Comparison of ENCODE assay signal across 8 mouse cellular contexts in the genomic region with DNA sequence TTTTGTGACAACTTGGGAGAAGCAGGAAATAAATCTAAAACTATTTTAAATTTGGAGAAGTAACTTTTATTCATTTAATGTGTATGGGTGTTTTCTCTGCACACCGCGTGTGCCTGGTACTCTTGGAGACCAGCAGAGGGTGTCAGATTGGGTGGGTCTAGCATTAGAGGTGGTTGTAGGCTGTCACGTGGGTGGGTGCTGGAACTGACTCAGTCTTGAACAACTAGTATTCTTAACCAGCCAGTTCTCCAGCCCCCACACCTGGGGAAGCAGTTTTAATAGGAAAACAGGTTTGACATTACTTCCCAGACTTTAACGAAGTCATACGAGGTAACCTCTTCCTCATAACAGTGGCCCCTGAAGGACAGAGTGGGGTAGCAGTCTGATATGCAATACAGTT. TPM values are rescaled to one million over a fixed set of nuclear protein-coding genes. Genes with fewer than 3 reads are reported as not detected.
DNase-seq lines count a peak whose midpoint lies in the region; ATAC-seq and TF ChIP-seq lines count a peak whose summit lies in the region.
"Had no signal": no experiment of that assay in that cellular context is flagged by ENCODE, and none has a peak within 500 bp of the region (broad histone marks: within the 10 kb centered on the region; RNA-seq: fewer than 3 reads in every experiment).

No protein-coding gene starts in this region.

- peaks cover 7% of the 10 kb centered on the region for H3K4me1 ChIP-seq in bone marrow macrophage, adult 2 months (ENCODE audit: control insufficient read depth, insufficient read depth, low read length)
- H3K4me1 ChIP-seq in forebrain, embryonic 15.5 days: peaks cover 14% of the 10 kb centered on the region
- peaks cover 51% of the 10 kb centered on the region for H3K4me1 ChIP-seq in liver, embryonic 13.5 days (replicated peaks)

- peak overlapping the region; percentile 84; the same call in 1 of the 2 replicates for H3K9ac ChIP-seq in forebrain, embryonic 15.5 days (replicated peaks)
- H3K9ac ChIP-seq in liver, embryonic 13.5 days: no peak overlapping the region

- H3K27me3 ChIP-seq in forebrain, embryonic 15.5 days: no peaks in the 10 kb centered on the region
- no peaks in the 10 kb centered on the region for H3K27me3 ChIP-seq in liver, embryonic 13.5 days

- H3K9me3 ChIP-seq in forebrain, embryonic 15.5 days: no peaks in the 10 kb centered on the region
- no peaks in the 10 kb centered on the region for H3K9me3 ChIP-seq in liver, embryonic 13.5 days (replicated peaks)

- DNase-seq in lung, adult 18-20 months: peak; percentile 15 to 23
- no peak for DNase-seq in lung, postnatal 14 days
- peak; percentile 15 for DNase-seq in liver, embryonic 13.5 days
- peak; percentile 15 for DNase-seq in right cerebral cortex, postnatal 25 days
- no peak for DNase-seq in adrenal gland, adult 18-20 months (ENCODE audit: low spot score in 2 of 2)

- TF ChIP-seq POLR2A in bone marrow macrophage, adult 2 months (IDR thresholded peaks at IDR 0.05; ENCODE audit: borderline replicate concordance, low read depth, low read length): no peak

- no peak for ATAC-seq in forebrain, embryonic 15.5 days (replicated peaks)
- no peak for ATAC-seq in liver, embryonic 13.5 days (ENCODE audit: low read depth)

- WGBS in forebrain, embryonic 15.5 days: 69% methylated on average over 5 of the region's 5 CpGs
- WGBS in liver, embryonic 13.5 days (ENCODE audit: insufficient replicate concordance): 41% methylated on average over 5 of the region's 5 CpGs

- peaks cover 12% of the 10 kb centered on the region for H3K36me3 ChIP-seq in forebrain, embryonic 15.5 days
- peaks cover 5% of the 10 kb centered on the region; the same call in 1 of the 2 replicates for H3K36me3 ChIP-seq in liver, embryonic 13.5 days

- peak overlapping the region; percentile 59 for H3K4me2 ChIP-seq in forebrain, embryonic 15.5 days (replicated peaks)
- peak overlapping the region; percentile 72 for H3K4me2 ChIP-seq in liver, embryonic 13.5 days

- H3K27ac ChIP-seq in bone marrow macrophage, adult 2 months (ENCODE audit: insufficient read depth, low read depth, low read length): no peak overlapping the region
- no peak overlapping the region for H3K27ac ChIP-seq in forebrain, embryonic 15.5 days (replicated peaks)
- H3K27ac ChIP-seq in liver, embryonic 13.5 days: no peak overlapping the region

- TF ChIP-seq CTCF in bone marrow macrophage, adult 2 months (IDR thresholded peaks at IDR 0.05; ENCODE audit: low read depth, low read length): peak; percentile 13; the same call in 1 of the 2 replicates

- peak overlapping the region; percentile 52 for H3K4me3 ChIP-seq in bone marrow macrophage, adult 2 months (ENCODE audit: insufficient read depth, low read length)
- peak overlapping the region; percentile 72 for H3K4me3 ChIP-seq in forebrain, embryonic 15.5 days
- H3K4me3 ChIP-seq in liver, embryonic 13.5 days (replicated peaks): no peak overlapping the region

RNA-seq across cellular contexts. Expression of a gene that starts 1.4 kb away (rescaled TPM):
- 34.5 and 36.2 TPM in 2 replicates for polyA plus RNA-seq in bone marrow macrophage, adult 2 months (2012; ENCODE audit: insufficient read depth, insufficient read length, missing spikeins)
- 64.3 and 67.3 TPM in 2 replicates for polyA plus RNA-seq in forebrain, embryonic 15.5 days (2015; fragmentation: Nextera tagmentation; extraction: Ambion mirVana)
- polyA plus RNA-seq in liver, embryonic 13.5 days (2015; fragmentation: Nextera tagmentation; extraction: Ambion mirVana): 8.6 and 10.3 TPM in 2 replicates
- total RNA-seq in adrenal gland, adult 18-20 months (2021): 10 to 100 TPM; 25.1 to 27.9 TPM

RNA-seq across cellular contexts. Expression of a gene that starts 39.9 kb away (rescaled TPM):
- polyA plus RNA-seq in bone marrow macrophage, adult 2 months (2012; ENCODE audit: insufficient read depth, insufficient read length, missing spikeins): not detected in 2 replicates
- polyA plus RNA-seq in forebrain, embryonic 15.5 days (2015; fragmentation: Nextera tagmentation; extraction: Ambion mirVana): not detected in 2 replicates
- polyA plus RNA-seq in liver, embryonic 13.5 days (2015; fragmentation: Nextera tagmentation; extraction: Ambion mirVana): not detected in 2 replicates
- total RNA-seq in adrenal gland, adult 18-20 months (2021): not detected
- total RNA-seq: liver, adult 2 months had no signal
- polyA plus RNA-seq: liver, adult 2 months had no signal

Comparison
In these comparisons a context has a peak if more than half of its experiments do, and no peak if none do; other contexts are left out.
1. DNase-seq: peak in lung, adult 18-20 months (2 of 2), liver, embryonic 13.5 days (single experiment) and right cerebral cortex, postnatal 25 days (single experiment); none in lung, postnatal 14 days (single experiment) and adrenal gland, adult 18-20 months (0 of 2).